Mouse (Mus musculus): ENCODE data around the gene Etv3. TPM values are rescaled to one million over a fixed set of nuclear protein-coding genes. Genes with fewer than 3 reads are reported as not detected.
"Not testable (repeated sequence)": the region's sequence is repeated elsewhere in the genome, so short reads cannot be mapped to it uniquely, and the experiment has no call there.

The Etv3 gene
- total RNA-seq, 2 experiments from 2014 or later: 20.5 to 22.5 TPM

DNA sequence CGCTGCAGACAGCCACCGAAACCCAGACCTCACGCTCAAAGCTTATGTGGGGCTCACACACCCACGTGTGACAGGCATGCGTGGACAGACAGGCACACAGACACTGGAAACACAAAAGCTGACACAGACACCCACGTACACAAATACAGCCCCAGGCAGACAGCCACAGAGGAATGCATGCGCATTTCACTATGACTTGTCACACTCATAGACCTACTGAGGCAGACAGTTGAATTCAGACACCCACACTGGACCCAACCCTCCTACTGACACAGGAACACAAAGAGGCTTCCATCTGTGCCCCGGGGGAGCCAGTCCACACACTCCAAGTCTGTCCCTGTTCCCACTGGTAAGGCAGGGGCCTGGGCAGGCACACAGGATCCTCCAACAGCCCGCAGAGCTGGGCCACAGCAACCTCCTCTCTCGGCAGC lies 21.1 kb downstream of the Etv3 start:
- intact Hi-C loops (cut with DNase I): no loop called here
- peak; percentile 72 to 93 for DNase-seq (ENCODE audit: low spot score in 2 of 2)

DNA sequence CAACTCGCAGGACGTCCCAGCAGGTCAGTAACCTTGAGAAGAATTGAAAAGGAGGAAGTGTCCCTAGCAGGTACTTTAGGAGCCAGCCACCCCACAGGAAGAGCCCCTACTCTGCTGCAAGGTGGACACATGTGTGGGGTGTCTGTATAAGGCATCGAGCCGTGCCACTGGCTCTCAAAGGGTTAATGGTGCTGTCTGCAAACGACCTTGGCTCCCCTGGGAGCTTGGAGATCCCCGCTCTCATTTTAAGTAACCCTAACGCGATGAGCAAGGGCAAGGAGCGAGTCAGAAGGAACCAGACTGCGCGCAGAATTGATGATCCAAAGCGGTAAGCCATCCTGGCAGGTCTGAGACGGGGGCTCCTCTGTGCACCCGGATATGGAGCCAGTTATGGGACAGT lies 24.7 kb downstream of the Etv3 start:
- intact Hi-C loops (cut with DNase I): no loop called here
- DNase-seq (ENCODE audit: low spot score in 2 of 2): no peak

DNA sequence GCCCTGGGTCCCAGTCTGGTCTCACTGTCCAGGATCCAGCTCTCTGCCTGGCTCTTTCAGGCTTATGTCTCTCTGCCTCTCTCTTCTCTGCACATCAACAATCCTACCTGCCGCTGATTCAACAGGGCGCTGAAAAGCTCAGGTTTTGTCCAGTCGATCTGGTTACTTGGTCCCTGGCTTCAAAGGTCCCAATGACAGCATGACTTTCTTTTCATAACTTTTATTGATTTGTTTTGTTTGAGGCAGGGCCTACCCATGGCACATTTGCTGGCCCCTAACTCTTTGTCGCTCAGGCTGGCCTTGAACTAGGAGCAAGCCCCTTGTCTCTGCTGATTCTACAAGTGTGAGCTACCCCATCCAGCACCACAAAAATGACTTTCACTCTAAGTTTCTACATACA lies 27.1 kb downstream of the Etv3 start:
- intact Hi-C loops (cut with DNase I): no loop called here

DNA sequence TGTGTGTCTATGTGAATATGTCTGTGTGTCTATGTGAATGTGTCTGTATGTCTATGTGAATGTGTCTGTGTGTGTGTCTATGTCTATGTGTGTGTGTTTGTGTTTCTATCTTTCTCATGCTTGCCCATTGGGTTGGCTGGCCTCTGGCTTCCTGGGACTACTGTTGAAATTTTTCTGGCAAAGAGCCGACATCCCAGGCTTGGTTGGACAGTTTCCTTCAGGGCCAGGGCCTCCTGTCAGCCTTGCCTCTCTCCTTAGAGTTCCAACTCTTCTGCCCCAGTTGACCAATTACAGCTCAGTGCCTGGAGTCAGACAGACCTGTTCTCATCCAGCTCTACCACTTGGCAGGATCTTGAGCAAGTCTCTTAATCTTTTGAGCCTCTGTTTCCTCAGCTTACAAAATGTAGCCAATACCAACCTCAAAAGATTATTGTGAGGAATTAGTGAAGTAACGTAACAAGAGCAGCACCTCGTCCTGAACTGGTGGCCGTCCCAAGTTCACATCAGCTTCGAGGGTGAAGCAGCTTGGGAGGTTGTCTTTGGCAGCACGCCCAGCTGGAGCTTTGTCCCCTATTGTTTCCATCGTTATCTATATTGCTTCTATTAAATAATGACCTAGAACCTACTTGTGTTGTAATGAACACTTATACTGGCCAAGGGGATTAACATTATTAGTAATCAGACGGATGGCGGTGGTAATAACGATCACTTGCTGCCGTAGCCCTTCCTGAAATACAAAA lies 28.2 kb downstream of the Etv3 start:
- intact Hi-C loops (cut with DNase I): no loop called here

More for the DNA sequence above, 27.1 kb downstream of the Etv3 start:
- no peak for DNase-seq (ENCODE audit: low spot score in 2 of 2)

DNA sequence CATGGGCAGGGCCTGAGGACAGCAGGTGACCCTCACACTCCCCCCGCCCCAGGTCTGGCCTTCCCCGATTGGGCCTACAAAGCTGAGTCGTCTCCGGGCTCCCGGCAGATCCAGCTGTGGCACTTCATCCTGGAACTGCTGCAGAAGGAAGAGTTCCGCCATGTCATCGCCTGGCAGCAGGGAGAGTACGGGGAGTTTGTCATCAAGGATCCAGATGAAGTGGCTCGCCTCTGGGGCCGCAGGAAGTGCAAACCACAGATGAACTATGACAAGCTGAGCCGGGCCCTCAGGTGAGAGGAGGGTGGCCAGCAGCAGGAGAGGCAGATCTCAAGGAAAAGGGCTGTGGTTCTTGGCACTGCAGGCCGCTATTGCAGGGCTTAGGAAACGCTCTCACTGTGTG lies 29.7 kb downstream of the Etv3 start:
- intact Hi-C loops (cut with DNase I); DNase-seq (ENCODE audit: low spot score in 2 of 2): not testable (repeated sequence)

More for the DNA sequence above, 28.2 kb downstream of the Etv3 start:
- DNase-seq (ENCODE audit: low spot score in 2 of 2): no peak

GRCm38 (mm10) chr3:87556109-87556531 lies 30.9 kb downstream of the Etv3 start:
- peak; percentile 38 to 73 for DNase-seq (ENCODE audit: low spot score in 2 of 2)
- intact Hi-C loops (cut with DNase I): no loop called here

GRCm38 (mm10) chr3:87556668-87557278 lies 31.6 kb downstream of the Etv3 start:
- intact Hi-C loops (cut with DNase I): no loop called here
- DNase-seq (ENCODE audit: low spot score in 2 of 2): no peak

GRCm38 (mm10) chr3:87560156-87560555 lies 34.9 kb downstream of the Etv3 start:
- DNase-seq (ENCODE audit: low spot score in 2 of 2): no peak
- intact Hi-C loops (cut with DNase I): loop anchor here (5.0 kb wide), 5 partner anchors 33 to 528 kb away; partner anchors contain the start of gene Etv3

GRCm38 (mm10) chr3:87561434-87561833 lies 36.2 kb downstream of the Etv3 start:
- intact Hi-C loops (cut with DNase I): loop anchor here (5.0 kb wide), 5 partner anchors 34 to 529 kb away; partner anchors contain the start of gene Etv3
- DNase-seq (ENCODE audit: low spot score in 2 of 2): no peak

DNA sequence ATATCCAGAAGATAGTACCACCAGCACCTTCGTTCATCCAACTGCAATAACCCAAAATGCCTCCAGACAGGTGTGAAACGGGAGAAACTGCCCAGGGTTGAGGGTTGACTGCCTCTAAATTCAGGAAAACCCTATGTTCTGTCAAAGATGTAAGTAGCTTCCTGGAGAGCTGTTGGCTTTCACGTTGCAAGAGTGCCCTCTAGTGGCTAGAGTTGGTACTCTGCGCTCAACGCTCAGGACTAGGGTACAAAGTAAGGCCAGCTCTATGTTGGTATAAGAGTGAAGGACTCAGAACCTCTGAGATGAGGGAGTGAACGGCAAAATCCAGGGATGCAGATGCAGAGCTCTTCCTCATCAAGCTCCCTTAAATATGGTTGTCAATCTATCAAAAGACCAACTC lies 37.2 kb downstream of the Etv3 start:
- intact Hi-C loops (cut with DNase I): loop anchor here (1.0 to 5.0 kb wide), 6 partner anchors 35 to 530 kb away; partner anchors contain the start of gene Etv3
- DNase-seq (ENCODE audit: low spot score in 2 of 2): peak; percentile 92 to 96

DNA sequence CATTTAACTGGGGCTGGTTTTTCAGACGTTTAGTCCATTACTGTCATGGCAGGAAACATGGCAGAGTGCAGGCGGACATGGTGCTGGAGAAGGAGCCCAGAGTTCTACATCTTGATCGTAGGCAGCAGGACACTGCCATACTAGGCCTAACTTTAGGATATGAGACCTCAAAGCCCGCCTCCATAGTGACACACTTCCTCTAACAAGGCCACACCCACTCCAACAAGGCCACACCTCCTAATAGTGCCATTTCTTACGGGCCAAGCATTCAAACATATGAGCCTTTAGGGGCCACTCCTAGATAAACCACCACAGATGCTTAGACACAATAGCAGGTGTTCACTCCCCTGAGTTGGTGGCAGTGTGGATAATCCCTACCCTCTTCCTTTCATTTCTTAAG lies 38.3 kb downstream of the Etv3 start:
- intact Hi-C loops (cut with DNase I): loop anchor here (5.0 kb wide), 5 partner anchors 36 to 531 kb away; partner anchors contain the start of gene Etv3
- DNase-seq (ENCODE audit: low spot score in 2 of 2): no peak

GRCm38 (mm10) chr3:87565623-87566022 lies 40.4 kb downstream of the Etv3 start:
- peak in 1 of 2 experiments; percentile 19 for DNase-seq (ENCODE audit: low spot score in 2 of 2)
- intact Hi-C loops (cut with DNase I): loop anchor here (5.0 kb wide), 1 partner anchor 52 kb away; the partner anchor contains the start of gene Arhgef11

GRCm38 (mm10) chr3:87566066-87566465 lies 40.9 kb downstream of the Etv3 start:
- intact Hi-C loops (cut with DNase I): loop anchor here (5.0 kb wide), 1 partner anchor 51 kb away; the partner anchor contains the start of gene Arhgef11
- DNase-seq (ENCODE audit: low spot score in 2 of 2): peak; percentile 88 to 96

GRCm38 (mm10) chr3:87567497-87567896 lies 42.3 kb downstream of the Etv3 start:
- intact Hi-C loops (cut with DNase I): loop anchor here (5.0 kb wide), 1 partner anchor 50 kb away; the partner anchor contains the start of gene Arhgef11
- DNase-seq (ENCODE audit: low spot score in 2 of 2): no peak

DNA sequence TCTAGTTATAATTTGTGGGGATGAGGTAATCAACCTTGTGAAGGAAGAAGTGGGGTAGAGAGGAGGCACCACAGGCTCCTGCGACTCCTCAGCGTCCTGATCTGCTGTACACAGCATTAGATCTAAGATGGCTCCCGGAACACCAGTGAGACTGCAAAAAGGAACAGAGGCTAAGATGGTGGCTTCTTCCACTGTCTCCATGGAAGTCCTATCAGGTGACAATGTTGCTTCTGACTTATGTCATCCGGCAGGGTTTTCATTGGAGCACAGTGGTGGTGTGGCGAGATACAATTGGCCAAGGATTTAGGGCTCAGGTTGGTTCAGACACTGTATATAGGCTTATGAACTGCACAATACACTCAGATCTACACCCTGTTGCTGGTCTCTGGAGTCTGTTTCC lies 43.5 kb downstream of the Etv3 start:
- DNase-seq (ENCODE audit: low spot score in 2 of 2): no peak
- intact Hi-C loops (cut with DNase I): loop anchor here (5.0 kb wide), 1 partner anchor 49 kb away; the partner anchor contains the start of gene Arhgef11

- intact Hi-C loops (cut with DNase I): no loop called here
Measured at GRCm38 (mm10) chr3:87575766-87576165, 50.6 kb downstream of the Etv3 start.

DNA sequence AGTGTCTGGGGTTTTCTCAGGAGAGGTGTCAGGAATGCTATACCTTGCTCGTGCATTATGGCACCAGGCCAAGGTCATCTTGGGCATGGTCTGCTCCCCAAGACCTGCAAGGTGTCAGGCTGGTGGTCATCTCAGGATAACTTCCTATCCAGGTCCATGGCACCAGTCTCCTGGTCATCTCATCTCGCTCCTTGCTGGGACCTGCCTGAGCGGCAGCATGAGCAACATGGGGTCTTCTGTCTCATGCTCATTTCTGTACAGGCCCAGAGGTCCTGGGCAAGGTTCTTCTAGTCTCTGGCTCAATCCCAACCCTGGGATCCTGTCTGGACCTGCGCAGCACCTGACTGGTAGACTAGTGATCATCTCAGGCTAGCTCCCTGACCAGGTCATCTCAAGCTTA lies 57.1 kb downstream of the Etv3 start:
- DNase-seq (ENCODE audit: low spot score in 2 of 2): no peak
- intact Hi-C loops (cut with DNase I): no loop called here

More at GRCm38 (mm10) chr3:87575766-87576165, 50.6 kb downstream of the Etv3 start:
- no peak for DNase-seq (ENCODE audit: low spot score in 2 of 2)
